22 mouse cellular contexts compared by ENCODE assay signal in genomic region chr6:17688676-17689075, GRCm38 (mm10). TPM values are rescaled to one million over a fixed set of nuclear protein-coding genes. Genes with fewer than 3 reads are reported as not detected.
A peak's percentile ranks its signal among the peaks of the same experiment; 100 is the strongest.
DNase-seq lines count a peak whose midpoint lies in the region; ATAC-seq and TF ChIP-seq lines count a peak whose summit lies in the region.
"Had no signal": no experiment of that assay in that cellular context is flagged by ENCODE, and none has a peak within 500 bp of the region (broad histone marks: within the 10 kb centered on the region; RNA-seq: fewer than 3 reads in every experiment).

No protein-coding gene starts in this region.

- no peaks in the 10 kb centered on the region for H3K36me3 ChIP-seq in lung, postnatal 0 days (ENCODE audit: insufficient read depth, low read length)
- H3K36me3 ChIP-seq: embryonic facial prominence, embryonic 12.5 days; forebrain, embryonic 12.5 days had no signal

- no peak overlapping the region for H3K4me3 ChIP-seq in lung, postnatal 0 days (ENCODE audit: low read depth, low read length)
- H3K4me3 ChIP-seq: embryonic facial prominence, embryonic 12.5 days; forebrain, embryonic 12.5 days; heart, embryonic 10.5 days had no signal

- H3K9me3 ChIP-seq in lung, postnatal 0 days (ENCODE audit: low read length), result no peaks in the 10 kb centered on the region
- H3K9me3 ChIP-seq: embryonic facial prominence, embryonic 12.5 days; heart, embryonic 10.5 days had no signal

- H3K27me3 ChIP-seq in lung, postnatal 0 days (replicated peaks; ENCODE audit: insufficient read depth, low read length), result no peaks in the 10 kb centered on the region
- H3K27me3 ChIP-seq: CH12.LX; embryonic facial prominence, embryonic 12.5 days; forebrain, embryonic 12.5 days had no signal

- H3K4me2 ChIP-seq in lung, postnatal 0 days (replicated peaks; ENCODE audit: low read depth, low read length), result no peak overlapping the region
- H3K4me2 ChIP-seq: embryonic facial prominence, embryonic 12.5 days; forebrain, embryonic 12.5 days; hindbrain, embryonic 14.5 days had no signal

- H3K9ac ChIP-seq in lung, postnatal 0 days (replicated peaks; ENCODE audit: low read depth), result no peak overlapping the region
- H3K9ac ChIP-seq: embryonic facial prominence, embryonic 12.5 days; forebrain, embryonic 12.5 days; hindbrain, embryonic 14.5 days had no signal

- no peak for TF ChIP-seq EP300 in lung, postnatal 0 days (IDR thresholded peaks at IDR 0.05)

- TF ChIP-seq CTCF in lung, postnatal 0 days (IDR thresholded peaks at IDR 0.05), result no peak

- H3K4me1 ChIP-seq in lung, postnatal 0 days (ENCODE audit: insufficient read depth, low read depth, low read length), result no peaks in the 10 kb centered on the region
- H3K4me1 ChIP-seq: embryonic facial prominence, embryonic 12.5 days; forebrain, embryonic 12.5 days had no signal

- no peak for ATAC-seq in CD4-positive, CD25-positive, alpha-beta regulatory T cell, adult 4 months
- ATAC-seq in common myeloid progenitor, adult 5-6 weeks (replicated peaks; ENCODE audit: low read depth, poor library complexity, severe bottlenecking), result peak; percentile 66
- peak; percentile 86 for ATAC-seq in megakaryocyte, adult 5-6 weeks (ENCODE audit: poor library complexity, severe bottlenecking)
- 0 out of 2 replicates have a peak, but pooled peaks have one; percentile 36 for ATAC-seq in neutrophil, adult 5-6 weeks (ENCODE audit: extremely low read depth, insufficient number of reproducible peaks, low FRiP score, poor library complexity, severe bottlenecking)
- no peak for ATAC-seq in lung, postnatal 0 days
- ATAC-seq: forebrain, embryonic 16.5 days had no signal

- 53% methylated on average over 5 of the region's 5 CpGs for WGBS in lung, postnatal 0 days

- H3K27ac ChIP-seq in lung, postnatal 0 days (ENCODE audit: low read length), result no peak overlapping the region
- H3K27ac ChIP-seq: embryonic facial prominence, embryonic 12.5 days; forebrain, embryonic 12.5 days; heart, embryonic 10.5 days; hindbrain, embryonic 14.5 days had no signal

- DNase-seq in CD4-positive, CD25-positive, alpha-beta regulatory T cell, adult 2 months (ENCODE audit: low read depth, low spot score), result peak; percentile 10
- no peak for DNase-seq in layer of hippocampus, adult 11-12 months (ENCODE audit: low spot score)
- no peak for DNase-seq in lung, postnatal 0 days (ENCODE audit: low spot score)
- DNase-seq in right cerebral cortex, postnatal 10 days (ENCODE audit: low spot score in 2 of 2), result no peak
- DNase-seq: adrenal gland, adult 8-10 months; adrenal gland, postnatal 36 days; cerebellum, adult 11 months; cerebellum, adult 8-10 months; cerebellum, postnatal 14 days; gastrocnemius, postnatal 14 days; heart, postnatal 10 days; heart, postnatal 4 days had no signal

RNA-seq across cellular contexts. Expression of gene St7, which starts 4.1 kb away (rescaled TPM):
- 1 to 10 TPM; 1.5 to 2.6 TPM for polyA plus RNA-seq in CD4-positive, CD25-positive, alpha-beta regulatory T cell, adult 4 months (2017; shearing (Covaris generic))
- 43.7 and 56.2 TPM in 2 replicates for total RNA-seq in common myeloid progenitor, adult 5-6 weeks (2017)
- 6.9 and 8.5 TPM in 2 replicates for total RNA-seq in megakaryocyte, adult 5-6 weeks (2015)
- 10.6 and 14.0 TPM in 2 replicates for total RNA-seq in megakaryocyte, adult 5-6 weeks (2017)
- total RNA-seq in neutrophil, adult 5-6 weeks (2017), result 9.0 and 10.9 TPM in 2 replicates
- 23.7 and 24.5 TPM in 2 replicates for polyA plus RNA-seq in lung, postnatal 0 days (2015; fragmentation: Nextera tagmentation; extraction: Ambion mirVana)

RNA-seq across cellular contexts. Expression of gene Capza2, which starts 52.6 kb away (rescaled TPM):
- 100 to 1,000 TPM; 291 to 322 TPM for polyA plus RNA-seq in CD4-positive, CD25-positive, alpha-beta regulatory T cell, adult 4 months (2017; shearing (Covaris generic))
- 282 and 287 TPM in 2 replicates for total RNA-seq in common myeloid progenitor, adult 5-6 weeks (2017)
- 490 and 593 TPM in 2 replicates for total RNA-seq in megakaryocyte, adult 5-6 weeks (2015)
- 665 and 673 TPM in 2 replicates for total RNA-seq in megakaryocyte, adult 5-6 weeks (2017)
- 326 and 336 TPM in 2 replicates for total RNA-seq in neutrophil, adult 5-6 weeks (2017)
- 198 and 202 TPM in 2 replicates for polyA plus RNA-seq in lung, postnatal 0 days (2015; fragmentation: Nextera tagmentation; extraction: Ambion mirVana)

Comparison
In these comparisons a context has a peak if more than half of its experiments do, and no peak if none do; other contexts are left out.
1. ATAC-seq: peak in common myeloid progenitor, adult 5-6 weeks (single experiment), megakaryocyte, adult 5-6 weeks (single experiment) and neutrophil, adult 5-6 weeks (single experiment); none in CD4-positive, CD25-positive, alpha-beta regulatory T cell, adult 4 months (single experiment) and lung, postnatal 0 days (single experiment).